Mouse (Mus musculus): ENCODE results near the gene Snx25.
"Not testable (repeated sequence)": the region's sequence is repeated elsewhere in the genome, so short reads cannot be mapped to it uniquely, and the experiment has no call there.

The Snx25 gene

DNA sequence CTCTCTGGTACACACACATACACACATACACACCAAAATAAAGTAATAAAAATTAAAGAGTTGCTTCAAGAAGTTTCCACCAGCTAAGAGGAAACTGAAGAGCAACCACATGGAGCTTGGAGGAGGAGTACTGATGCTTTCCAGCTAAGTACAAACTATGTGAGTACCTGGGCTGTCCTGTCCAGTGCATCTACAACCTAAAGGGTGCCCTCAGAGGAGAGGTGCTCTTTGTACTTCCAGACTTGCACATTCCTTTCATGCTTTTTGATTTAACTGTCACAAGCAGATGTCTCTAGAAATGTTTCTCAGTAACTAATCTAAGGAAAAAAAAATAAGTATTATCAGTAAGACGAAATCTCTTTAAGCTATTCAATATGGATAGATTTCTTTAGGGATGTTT, 14.6 kb downstream of the Snx25 start:
- no peak for DNase-seq (ENCODE audit: low spot score)

DNA sequence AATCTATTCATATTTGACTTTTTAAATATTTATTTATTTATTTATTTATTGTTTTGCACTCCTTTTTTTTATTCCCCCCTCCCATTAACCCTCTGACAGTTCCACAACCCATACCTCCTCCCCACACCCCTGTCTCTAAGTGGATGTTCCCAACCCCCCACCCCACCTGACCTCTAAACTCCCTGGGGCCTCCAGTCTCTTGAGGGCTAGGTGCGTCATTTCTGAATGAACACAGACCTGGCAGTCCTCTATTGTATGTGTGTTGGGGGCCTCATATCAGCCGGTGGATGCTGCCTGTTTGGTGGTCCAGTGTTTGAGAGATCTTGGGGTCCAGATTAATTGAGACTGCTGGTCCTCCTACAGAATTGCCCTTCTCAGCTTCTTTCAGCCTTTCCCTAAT, 16.4 kb downstream of the Snx25 start:
- DNase-seq (ENCODE audit: low spot score): not testable (repeated sequence)

DNA sequence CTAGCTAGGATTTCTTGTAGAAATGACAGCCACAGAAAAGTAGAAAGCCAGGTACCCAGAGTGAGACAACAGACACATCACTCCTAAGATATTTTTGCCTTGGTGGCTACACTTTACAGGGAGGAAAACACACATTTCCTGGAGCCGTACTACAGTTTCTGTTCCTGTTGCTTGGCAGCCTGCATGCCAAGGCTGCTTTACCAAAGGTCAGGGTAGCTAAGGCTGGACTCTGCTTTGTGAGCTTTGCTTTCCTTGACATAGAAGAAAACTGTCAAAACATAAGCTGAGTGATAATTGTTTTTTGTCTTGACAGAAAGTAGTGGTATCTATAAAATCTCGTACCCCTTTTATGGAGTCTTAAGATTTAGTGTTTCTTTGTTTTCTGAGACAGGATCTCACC, 21.5 kb downstream of the Snx25 start:
- DNase-seq (ENCODE audit: low spot score): no peak

DNA sequence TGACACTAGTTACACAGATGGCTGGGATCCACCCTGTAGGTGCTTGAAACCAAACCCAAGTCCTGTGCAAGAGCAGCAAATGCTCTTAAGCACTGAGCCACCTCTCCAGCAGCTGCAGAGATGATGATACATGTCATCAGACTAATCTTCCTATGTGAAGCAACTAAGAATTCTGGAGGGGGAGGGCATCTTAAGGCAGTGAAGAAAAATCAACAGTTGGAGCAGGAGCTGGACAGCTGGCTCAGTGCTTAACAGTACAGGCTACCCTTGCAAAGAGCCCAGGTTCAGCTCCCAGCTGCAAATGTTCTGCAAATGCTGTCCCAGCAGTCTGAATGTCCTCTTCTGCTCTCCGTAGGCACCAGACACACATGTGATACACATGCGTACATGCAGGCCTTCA, 29.5 kb downstream of the Snx25 start:
- DNase-seq (ENCODE audit: low spot score): no peak

DNA sequence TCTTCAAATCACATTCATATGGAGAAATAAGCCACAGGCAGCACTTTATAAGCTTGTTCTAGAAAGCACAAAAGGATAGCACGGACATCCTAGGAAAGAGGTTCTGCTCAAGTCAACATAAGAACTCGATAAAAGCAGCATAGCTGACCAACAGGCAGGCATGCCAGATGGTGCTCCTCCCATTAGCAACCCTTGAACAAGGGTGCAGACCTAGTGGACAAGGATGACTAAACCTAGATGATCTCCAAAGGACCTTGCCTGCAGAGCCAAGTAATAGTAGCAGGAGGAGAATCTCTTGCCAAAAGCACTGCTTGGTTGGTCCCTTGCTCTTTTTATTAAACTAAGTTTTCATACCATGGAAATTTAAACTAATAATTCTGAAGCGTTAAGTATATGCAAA, 32.8 kb downstream of the Snx25 start:
- DNase-seq (ENCODE audit: low spot score): no peak

DNA sequence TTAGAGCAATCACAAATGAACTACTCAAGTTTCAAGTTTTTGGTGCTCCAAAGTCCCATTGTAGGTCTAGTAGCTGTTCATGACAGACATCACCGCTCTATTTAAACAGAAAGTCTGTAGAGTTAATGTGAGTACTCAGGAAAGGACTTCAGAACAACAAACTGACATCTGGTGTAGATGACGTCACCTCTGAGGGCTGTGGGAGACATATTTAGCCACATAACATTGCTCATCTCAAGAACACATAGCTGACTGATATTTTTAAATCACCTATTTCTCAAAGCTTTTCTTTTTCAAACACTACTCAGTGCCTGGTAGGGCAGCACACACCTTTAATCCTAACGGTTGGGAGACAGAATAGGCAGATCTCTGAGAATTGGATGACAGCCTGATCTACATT, 34.8 kb downstream of the Snx25 start:
- no peak for DNase-seq (ENCODE audit: low spot score)

DNA sequence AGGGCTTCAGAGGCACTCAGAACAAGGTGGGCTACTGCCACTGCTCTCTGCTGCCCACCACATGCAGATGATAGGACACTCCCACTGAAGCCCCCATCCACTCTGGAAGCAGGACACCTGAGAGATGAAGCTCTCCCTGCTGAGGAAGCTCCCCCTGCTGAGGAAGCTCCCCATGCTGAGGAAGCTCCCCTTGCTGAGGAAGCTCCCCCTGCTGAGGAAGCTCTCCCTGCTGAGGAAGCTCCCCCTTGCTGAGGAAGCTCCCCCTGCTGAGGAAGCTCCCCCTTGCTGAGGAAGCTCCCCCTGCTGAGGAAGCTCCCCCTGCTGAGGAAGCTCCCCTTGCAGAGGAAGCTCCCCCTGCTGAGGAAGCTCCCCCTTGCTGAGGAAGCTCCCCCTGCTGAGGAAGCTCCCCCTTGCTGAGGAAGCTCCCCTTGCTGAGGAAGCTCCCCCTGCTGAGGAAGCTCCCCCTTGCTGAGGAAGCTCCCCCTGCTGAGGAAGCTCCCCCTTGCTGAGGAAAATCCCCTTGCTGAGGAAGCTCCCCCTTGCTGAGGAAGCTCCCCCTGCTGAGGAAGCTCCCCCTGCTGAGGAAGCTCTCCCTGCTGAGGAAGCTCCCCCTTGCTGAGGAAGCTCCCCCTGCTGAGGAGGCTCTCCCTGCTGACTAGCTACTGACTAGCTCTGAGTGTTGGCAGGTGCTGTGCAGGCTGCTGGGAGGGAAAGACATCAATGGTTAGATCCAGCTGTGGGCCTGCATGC, 38.4 kb downstream of the Snx25 start:
- not testable (repeated sequence) for DNase-seq (ENCODE audit: low spot score)

DNA sequence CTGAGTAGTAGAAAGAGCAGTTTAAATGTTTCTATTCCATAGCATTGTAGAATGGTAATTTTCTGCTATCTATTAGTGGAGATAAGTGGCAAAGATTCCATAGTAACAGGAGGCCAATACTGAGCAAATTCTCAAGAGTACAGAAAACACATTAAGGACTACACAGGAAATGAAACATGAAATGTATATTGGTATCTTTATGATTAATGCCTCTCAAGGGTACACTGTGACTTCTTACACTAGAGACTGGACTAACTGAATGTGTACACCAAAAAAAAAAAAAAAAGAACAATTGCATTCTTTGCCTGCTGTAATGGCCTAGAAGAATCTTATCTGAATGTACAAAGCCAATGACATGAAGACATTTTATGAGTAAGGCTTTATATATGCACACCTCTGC, 44.3 kb downstream of the Snx25 start:
- no peak for DNase-seq (ENCODE audit: low spot score)

DNA sequence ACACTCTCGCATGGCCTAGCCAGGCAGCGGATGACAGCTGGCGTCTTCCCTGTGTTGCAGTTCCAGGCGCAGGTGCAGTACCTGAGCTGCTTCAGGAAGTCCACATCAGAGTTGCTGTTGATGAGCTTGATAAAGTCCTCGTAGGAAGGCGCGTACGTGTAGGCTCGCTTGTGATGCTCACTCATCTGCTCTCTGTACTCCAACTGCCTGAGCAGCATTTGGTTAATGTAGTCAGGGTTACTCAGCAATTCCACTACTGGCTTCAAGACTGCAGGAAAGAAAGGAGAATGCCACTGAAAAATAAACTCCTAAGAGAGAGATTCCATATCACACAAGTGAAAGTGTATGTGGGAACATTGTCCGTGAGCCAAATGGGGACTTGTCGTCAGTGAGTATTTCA, 48.5 kb downstream of the Snx25 start:
- no peak for DNase-seq (ENCODE audit: low spot score)

DNA sequence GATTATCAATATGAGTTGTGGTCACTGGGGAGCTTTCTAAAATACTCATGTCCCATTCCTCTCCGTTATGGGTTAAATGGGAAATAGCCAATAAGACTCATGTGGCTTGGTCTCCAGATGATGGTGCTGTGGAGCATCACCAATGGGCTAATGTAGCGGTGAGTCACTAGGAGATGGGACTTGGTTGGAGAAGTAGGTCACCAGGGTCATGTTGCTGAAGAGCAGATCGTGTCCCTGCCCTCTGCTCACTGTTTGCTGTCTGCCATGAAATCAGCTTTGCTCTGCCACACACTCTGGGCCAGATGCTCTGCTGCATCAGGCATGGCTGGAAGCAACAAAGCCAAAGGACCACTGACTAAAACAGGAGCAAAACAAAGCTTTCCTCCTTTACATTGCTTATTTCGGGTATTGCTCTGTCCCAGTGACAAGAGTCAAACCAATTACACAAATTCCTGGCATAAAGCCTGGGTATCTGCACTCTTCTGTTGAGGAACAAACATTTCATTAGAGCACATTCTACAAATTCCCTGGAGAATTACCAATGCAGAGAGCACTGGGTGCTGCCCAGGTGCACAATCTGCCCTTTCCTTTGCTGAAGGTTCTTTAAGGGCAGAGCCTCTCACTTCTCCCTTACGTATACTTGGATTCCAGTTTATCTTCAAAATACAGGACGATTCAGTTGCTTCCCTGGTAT, 59.1 kb downstream of the Snx25 start:
- DNase-seq (ENCODE audit: low spot score): no peak

DNA sequence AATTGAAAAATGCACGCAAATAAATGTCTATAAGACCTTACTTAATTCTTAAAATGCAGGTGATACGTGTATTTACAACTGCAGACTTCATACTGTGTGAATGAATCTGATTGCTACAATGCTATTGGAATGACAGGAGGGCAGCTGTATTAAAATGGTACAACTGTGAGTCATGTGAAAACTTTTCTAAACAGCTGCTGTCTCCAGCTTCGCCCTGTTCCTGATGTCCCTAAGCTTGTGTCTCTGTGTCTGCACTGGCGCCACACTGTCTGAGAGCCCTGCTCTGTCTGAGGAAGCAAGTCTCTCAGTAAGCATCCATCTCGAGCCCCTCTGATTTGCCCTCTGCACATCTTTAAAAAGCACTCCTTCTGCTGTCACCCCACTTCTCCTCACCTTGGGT, 68.8 kb downstream of the Snx25 start:
- DNase-seq (ENCODE audit: low spot score): no peak

DNA sequence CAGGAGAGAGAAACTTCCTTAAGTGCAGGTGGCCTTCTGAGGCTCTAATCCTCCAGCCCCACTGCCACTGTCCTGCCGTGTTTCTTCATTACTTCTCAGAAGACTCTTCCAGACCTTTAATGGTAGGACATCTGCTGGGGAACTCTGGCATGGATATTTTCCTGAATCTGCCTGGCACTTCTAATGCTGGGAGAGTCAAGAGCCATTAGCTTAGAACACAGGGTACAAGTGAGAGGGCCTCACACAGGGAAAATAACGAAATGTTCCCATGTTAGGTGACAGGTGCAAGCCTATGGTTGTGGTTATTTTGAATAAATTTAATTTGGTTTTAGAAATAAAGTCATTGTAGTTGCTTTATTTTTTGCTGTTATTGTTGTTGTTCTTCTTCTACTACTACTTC, 70.9 kb downstream of the Snx25 start:
- no peak for DNase-seq (ENCODE audit: low spot score)

DNA sequence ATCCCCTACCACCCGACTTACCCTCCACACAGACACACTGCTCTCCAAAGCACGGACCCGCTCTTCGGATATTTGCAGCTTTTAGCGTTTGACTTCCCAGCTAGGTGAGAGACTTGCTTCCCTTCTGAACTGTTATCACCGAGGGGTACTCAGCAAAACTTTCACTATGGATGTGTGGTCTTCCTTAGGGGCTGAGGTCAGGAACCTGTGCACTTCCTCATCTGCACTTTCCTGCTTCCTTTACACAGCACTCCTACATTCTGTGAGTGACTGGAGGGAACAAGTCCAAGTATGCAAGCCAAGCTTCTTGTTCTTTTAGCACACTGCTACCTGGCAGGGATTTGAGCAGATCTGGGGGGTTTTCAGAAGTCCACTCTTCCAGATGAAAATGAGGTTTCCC, 73.1 kb downstream of the Snx25 start:
- no peak for DNase-seq (ENCODE audit: low spot score)

DNA sequence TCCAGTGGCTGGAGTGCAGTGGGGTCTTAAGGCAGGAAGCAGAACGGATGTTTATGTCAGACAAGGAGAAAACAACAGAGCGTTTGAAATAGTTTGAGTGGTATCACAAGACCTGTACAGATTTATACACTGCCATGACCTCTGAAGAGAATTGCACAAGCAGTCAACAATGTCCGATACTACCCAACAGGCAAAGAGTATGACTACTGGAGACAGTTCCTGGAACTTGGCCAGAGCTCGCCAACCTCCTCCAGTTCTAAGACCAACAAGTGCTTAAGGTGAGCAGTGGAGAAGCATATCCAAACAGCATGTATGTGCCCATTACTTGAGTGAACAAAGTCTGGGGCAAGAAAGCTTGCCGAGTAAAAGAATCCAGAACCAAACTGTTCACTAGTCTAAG, 76.7 kb downstream of the Snx25 start:
- no peak for DNase-seq (ENCODE audit: low spot score)

DNA sequence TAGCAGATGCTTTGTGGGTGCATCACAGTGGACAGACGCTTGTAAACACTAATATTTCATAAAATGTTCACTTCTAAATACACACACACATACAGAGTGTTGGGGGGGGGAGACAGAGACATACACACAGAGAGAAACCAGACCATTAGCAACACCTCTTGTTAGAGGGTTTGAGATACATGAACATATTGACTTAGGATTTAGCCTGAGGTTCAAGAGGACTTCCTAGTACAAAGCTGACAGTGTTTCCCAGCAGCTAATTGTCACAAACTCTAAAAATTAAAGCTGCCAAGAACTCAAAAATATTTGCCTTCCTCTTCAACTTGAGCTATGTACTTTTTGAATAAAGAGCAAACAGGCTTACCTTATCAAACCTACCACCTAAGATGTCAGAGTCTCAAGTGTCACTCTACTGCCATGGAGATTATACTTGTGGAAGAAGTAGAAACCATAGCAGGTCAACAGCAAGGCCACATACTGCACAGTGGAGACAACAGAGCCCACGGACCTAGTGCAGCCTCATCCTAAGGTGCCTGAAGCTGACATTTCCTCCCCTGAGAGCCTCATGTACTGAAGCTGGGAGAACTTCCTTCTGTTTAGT, 78.3 kb downstream of the Snx25 start:
- DNase-seq (ENCODE audit: low spot score): no peak

DNA sequence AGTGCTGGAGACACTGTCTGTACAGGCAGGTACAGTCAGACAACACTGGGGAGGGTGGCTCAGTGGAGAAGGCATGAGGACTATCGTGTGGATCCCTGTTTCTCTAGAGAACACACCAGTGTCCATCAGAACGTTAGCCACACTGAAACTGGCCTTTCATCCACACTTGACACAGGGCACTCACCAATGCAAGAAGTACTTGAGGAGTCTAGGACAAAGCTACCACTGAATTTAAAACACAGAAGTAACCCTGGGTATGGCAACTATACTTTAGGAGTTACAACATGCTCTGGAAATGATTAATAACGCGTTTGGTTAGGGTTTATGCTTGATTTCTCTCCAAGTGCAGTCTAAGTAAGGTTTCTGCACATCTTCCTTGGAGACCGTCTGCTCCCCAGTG, 79.2 kb downstream of the Snx25 start:
- DNase-seq (ENCODE audit: low spot score): no peak

DNA sequence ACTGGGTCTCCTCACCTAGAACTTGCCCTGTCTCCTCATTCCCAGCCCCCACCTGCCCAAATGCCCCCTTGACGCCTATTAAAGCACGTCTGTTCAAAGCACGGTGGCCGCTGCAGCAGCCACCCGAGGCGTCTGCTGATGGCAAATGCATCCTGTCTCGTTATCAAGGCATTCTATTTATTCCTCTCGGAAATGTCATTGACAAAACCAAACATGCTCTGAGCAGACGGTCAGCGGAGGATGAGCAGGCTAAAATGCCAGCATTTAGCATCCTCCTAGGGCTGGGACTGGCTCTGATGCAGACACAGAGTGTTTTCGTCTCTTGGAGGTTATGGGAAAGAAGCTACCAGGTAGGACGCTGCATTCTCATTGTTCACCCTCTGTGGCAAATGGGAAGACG, 111.7 kb downstream of the Snx25 start:
- DNase-seq (ENCODE audit: low spot score): no peak

DNA sequence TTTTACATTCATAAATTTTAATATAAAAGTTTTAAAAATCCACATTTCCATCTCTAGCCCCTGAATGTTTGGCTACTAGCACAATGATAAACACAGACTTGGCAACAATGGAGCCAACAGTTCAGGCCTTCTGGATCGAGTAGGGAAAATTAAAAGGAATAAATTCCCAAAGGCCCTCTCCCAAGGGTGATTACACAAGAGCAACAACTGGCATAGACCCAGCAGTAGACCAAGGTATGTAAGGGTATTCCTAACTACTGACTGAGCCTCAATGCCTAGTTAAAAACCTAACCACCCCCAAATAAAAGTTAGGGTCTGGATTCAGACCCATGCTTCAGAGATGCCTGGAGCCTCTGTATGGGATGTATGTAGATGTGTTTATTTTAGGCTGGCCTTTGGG, 112.3 kb downstream of the Snx25 start:
- DNase-seq (ENCODE audit: low spot score): no peak

DNA sequence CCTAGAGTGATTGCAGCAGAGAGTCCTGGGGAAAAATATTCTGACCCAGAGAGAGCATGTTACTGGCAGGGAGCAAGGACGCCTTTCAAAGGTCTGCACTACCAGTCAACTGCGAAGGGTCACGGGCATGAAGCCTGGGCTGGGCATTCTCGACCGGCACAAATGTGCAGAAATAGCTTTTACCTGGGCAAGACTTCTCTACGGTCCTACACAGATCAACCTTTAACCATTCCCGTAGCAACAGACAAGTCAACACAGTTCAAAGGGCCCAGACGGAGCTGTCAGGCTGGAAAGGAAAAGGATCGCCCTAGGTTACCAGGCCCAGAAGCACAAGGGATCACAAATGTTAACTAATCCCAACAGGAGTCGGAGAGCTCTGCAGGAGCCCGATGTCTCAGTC, 115.7 kb downstream of the Snx25 start:
- DNase-seq (ENCODE audit: low spot score): no peak

DNA sequence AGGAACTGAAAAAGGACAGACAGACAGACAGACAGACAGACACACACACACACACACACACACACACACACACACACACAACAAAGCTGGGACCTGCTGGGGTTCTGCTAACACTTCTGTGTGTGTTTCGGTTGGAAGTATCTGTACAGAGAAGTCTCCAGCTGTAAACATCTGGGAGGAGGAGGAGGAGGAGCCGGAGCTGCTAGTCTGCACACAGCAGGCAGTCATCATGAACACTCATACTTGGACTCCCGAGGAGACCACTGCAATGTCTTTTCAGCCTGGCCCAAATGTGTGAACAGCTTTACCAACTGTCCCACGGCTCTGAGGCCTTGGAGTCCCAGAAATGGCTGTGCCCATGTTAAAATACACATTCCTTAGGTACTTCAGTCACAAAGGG, 127.6 kb downstream of the Snx25 start:
- no peak for DNase-seq (ENCODE audit: low spot score)

DNA sequence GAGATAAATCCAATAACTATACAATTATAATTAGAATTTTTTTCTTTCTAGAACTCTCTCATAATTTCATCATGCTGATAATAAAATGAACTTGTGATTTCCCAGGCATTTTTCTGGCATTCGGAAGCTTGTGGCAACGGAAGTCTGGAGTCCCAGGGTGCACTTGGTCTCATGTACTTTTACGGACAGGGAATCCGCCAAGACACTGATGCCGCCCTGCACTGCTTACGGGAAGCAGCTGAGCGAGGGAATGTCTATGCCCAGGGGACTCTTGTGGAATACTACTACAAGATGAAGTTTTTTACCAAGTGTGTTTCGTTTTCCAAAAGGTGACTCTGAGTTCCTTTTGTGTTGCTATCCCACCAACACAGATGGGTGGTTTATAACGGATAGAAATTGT, 129.2 kb downstream of the Snx25 start:
- DNase-seq (ENCODE audit: low spot score): no peak

DNA sequence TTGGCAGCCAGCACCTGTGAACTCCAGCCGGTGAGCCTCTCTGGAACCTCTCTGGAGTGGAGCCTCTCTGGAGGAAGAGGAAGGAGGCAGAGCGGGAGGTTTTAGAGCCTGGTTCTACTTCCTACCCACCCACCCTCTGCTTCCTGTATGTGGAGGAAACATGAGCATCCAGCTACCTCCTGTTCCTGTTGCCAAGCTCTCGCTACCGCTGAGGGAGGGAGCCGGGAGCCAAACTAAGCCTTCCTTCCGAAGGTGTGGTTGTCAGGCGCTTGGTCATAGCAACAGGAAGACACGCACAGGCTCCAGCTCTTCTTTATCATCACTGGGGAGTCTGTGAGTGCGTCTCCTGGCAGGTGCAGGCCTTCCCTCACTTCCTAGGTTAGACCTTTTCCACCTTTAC, 129.8 kb downstream of the Snx25 start:
- DNase-seq (ENCODE audit: low spot score): no peak

Data from testis, postnatal 14 days (tissue).